Mouse (Mus musculus): ENCODE measurements around the gene Skor1.

The Skor1 gene

GRCm38 (mm10) chr9:63133659-63134058, 15.1 kb downstream of the Skor1 start:
- no peak for DNase-seq (ENCODE audit: low spot score)

GRCm38 (mm10) chr9:63132673-63133601, 15.8 kb downstream of the Skor1 start:
- peak; percentile 94 for DNase-seq (ENCODE audit: low spot score)

GRCm38 (mm10) chr9:63131957-63132602, 16.7 kb downstream of the Skor1 start:
- peak; percentile 70 for DNase-seq (ENCODE audit: low spot score)

GRCm38 (mm10) chr9:63129641-63130041, 19.1 kb downstream of the Skor1 start:
- no peak for DNase-seq (ENCODE audit: low spot score)

- no peak for DNase-seq (ENCODE audit: low spot score)
These were observed 24.2 kb downstream of the Skor1 start for GRCm38 (mm10) chr9:63124512-63124911.

- DNase-seq (ENCODE audit: low spot score): peak; percentile 94
These were observed 25.0 kb downstream of the Skor1 start for GRCm38 (mm10) chr9:63123451-63124438.

- DNase-seq (ENCODE audit: low spot score): no peak
These were observed 26.5 kb downstream of the Skor1 start for GRCm38 (mm10) chr9:63122161-63122833.

GRCm38 (mm10) chr9:63118385-63118784, 30.4 kb downstream of the Skor1 start:
- DNase-seq (ENCODE audit: low spot score): peak; percentile 13

- DNase-seq (ENCODE audit: low spot score): no peak
These were observed 36.2 kb downstream of the Skor1 start for GRCm38 (mm10) chr9:63112514-63112913.

- no peak for DNase-seq (ENCODE audit: low spot score)
These were observed 39.0 kb downstream of the Skor1 start for GRCm38 (mm10) chr9:63109782-63110087.

GRCm38 (mm10) chr9:63109020-63109781, 39.6 kb downstream of the Skor1 start:
- peak; percentile 83 for DNase-seq (ENCODE audit: low spot score)

- peak; percentile 50 for DNase-seq (ENCODE audit: low spot score)
These were observed 40.2 kb downstream of the Skor1 start for GRCm38 (mm10) chr9:63108580-63108979.

GRCm38 (mm10) chr9:63100660-63101059, 48.1 kb downstream of the Skor1 start:
- DNase-seq (ENCODE audit: low spot score): no peak

- no peak for DNase-seq (ENCODE audit: low spot score)
These were observed 48.9 kb downstream of the Skor1 start for GRCm38 (mm10) chr9:63099876-63100275.

GRCm38 (mm10) chr9:63099344-63099743, 49.4 kb downstream of the Skor1 start:
- no peak for DNase-seq (ENCODE audit: low spot score)

- DNase-seq (ENCODE audit: low spot score): no peak
These were observed 49.9 kb downstream of the Skor1 start for GRCm38 (mm10) chr9:63098887-63099286.

- no peak for DNase-seq (ENCODE audit: low spot score)
These were observed 51.6 kb downstream of the Skor1 start for GRCm38 (mm10) chr9:63097204-63097603.

GRCm38 (mm10) chr9:63094030-63094429, 54.7 kb downstream of the Skor1 start:
- DNase-seq (ENCODE audit: low spot score): no peak

GRCm38 (mm10) chr9:63092567-63092966, 56.2 kb downstream of the Skor1 start:
- peak; percentile 50 for DNase-seq (ENCODE audit: low spot score)

GRCm38 (mm10) chr9:63091971-63092528, 56.7 kb downstream of the Skor1 start:
- peak; percentile 88 for DNase-seq (ENCODE audit: low spot score)
